Mouse (Mus musculus) bone marrow, adult 2 months (tissue): ENCODE results near the gene Trak1. TPM values are rescaled to one million over a fixed set of nuclear protein-coding genes. Genes with fewer than 3 reads are reported as not detected.

ENCODE experiments used
- H3K27ac ChIP-seq: fragments of 200-500 bp; 2 replicates; pipeline ENCODE4 v1.5.1; 2012; ENCODE audit warnings: low read depth, mild to moderate bottlenecking, control low read depth, inconsistent platforms, low read length; ENCODE audit not compliant: control insufficient read depth, poor library complexity, insufficient read depth
- H3K4me1 ChIP-seq: fragments of 200-500 bp; 2 replicates; pipeline ENCODE4 v1.6.1; 2011; ENCODE audit warnings: low read length; ENCODE audit not compliant: control insufficient read depth, insufficient read depth
- H3K4me3 ChIP-seq: fragments of 200-500 bp; replicated peaks from 2 replicates; pipeline ENCODE3; 2011; ENCODE audit warnings: mild to moderate bottlenecking, low read depth, low read length, control low read depth; ENCODE audit not compliant: control insufficient read depth
- CTCF ChIP-seq: fragments of 200-500 bp; IDR thresholded peaks from 2 replicates; pipeline ENCODE4 v1.5.1; 2011; ENCODE audit warnings: low read length, control low read depth; ENCODE audit not compliant: control insufficient read depth, insufficient read depth
- POLR2A ChIP-seq: fragments of 200-500 bp; IDR thresholded peaks from 2 replicates; pipeline ENCODE4 v1.6.1; 2011; ENCODE audit warnings: low read depth, mild to moderate bottlenecking, control low read depth, low read length, borderline replicate concordance; ENCODE audit not compliant: control insufficient read depth
- WGBS: fragments of 180-500 bp; shearing (Covaris S2); methylation state at CpG from one replicate; pipeline ENCODE4 v1.1.7; 2018; 5-methylcytosine and 5-hydroxymethylcytosine counted together
- polyA plus RNA-seq: library from polyadenylated mRNA; stranded (reverse); fragments of >200 nt; gene quantifications from 2 replicates; pipeline ENCODE4 v1.2.4, GENCODE M21; 2011; ENCODE audit warnings: low replicate concordance; ENCODE audit not compliant: missing spikeins, insufficient read depth, insufficient read length

Trak1 gene
- polyA plus RNA-seq, 1 experiment = 29.4 TPM

DNA sequence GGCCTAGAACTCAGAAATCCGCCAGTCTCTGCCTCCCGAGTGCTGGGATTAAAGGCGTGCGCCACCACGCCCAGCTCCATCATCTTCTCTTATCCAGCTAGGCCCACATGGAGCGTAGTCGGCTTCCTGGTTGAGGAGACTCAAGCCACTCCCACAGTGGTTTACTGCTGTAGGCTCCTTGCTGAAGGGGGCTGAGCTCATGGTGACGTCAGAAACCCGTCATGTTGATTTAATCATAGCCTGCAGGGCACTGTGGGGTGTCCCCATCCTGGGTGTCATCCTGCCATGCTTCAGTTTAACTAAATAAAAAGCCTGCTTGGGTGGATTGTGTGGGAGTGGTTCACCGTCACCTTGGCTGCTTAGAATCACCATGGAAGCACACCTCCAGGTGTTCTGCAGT lies 92.0 kb downstream of the Trak1 start:
- TF ChIP-seq POLR2A = no peak
- TF ChIP-seq CTCF = no peak
- Histone ChIP-seq H3K27ac (no peak overlapping the region), H3K4me3 (no peak overlapping the region), H3K4me1 (no peaks in the 10 kb centered on the region)
- WGBS = 77% methylated on average over 10 of the region's 10 CpGs

- H3K4me3 ChIP-seq = no peak overlapping the region
- H3K27ac ChIP-seq = no peak overlapping the region
- H3K4me1 ChIP-seq = no peaks in the 10 kb centered on the region
- TF ChIP-seq POLR2A = no peak
- TF ChIP-seq CTCF = no peak; the same call in 1 of the 2 replicates
- WGBS = 88% methylated on average over 13 of the region's 13 CpGs
Observed at GRCm38 (mm10) chr9:121391898-121392297, 94.6 kb downstream of the Trak1 start.

- H3K27ac ChIP-seq = no peak overlapping the region
- H3K4me3 ChIP-seq = no peak overlapping the region
- WGBS = 61% methylated on average over 5 of the region's 5 CpGs
- TF ChIP-seq CTCF = peak; percentile 59
- TF ChIP-seq POLR2A = no peak
- H3K4me1 ChIP-seq = no peaks in the 10 kb centered on the region
Observed at GRCm38 (mm10) chr9:121392427-121392826, 95.1 kb downstream of the Trak1 start.

DNA sequence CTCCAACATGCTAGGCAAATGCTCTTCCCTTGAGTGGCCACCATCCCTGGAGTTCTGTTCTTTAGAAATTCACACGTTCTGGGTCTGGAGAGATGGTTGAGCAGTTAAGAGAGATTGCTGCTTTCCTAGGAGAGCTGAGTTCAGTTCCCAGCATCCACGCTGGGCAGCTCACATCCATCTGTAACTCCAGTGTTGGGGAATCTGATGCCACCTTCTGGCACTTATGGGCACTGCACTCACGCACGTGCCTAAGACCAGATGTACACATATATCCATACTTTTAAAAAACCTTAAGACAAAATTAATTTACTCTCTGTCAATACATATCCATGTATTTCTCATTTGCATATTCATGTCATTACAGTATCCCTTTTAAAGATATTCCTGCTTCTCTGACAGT lies 95.8 kb downstream of the Trak1 start:
- H3K4me3 ChIP-seq = no peak overlapping the region
- TF ChIP-seq CTCF (peak; percentile 52; the same call in 1 of the 2 replicates), POLR2A (no peak)
- H3K27ac ChIP-seq = no peak overlapping the region
- no peaks in the 10 kb centered on the region for H3K4me1 ChIP-seq
- WGBS = 86% methylated on average over 4 of the region's 4 CpGs

DNA sequence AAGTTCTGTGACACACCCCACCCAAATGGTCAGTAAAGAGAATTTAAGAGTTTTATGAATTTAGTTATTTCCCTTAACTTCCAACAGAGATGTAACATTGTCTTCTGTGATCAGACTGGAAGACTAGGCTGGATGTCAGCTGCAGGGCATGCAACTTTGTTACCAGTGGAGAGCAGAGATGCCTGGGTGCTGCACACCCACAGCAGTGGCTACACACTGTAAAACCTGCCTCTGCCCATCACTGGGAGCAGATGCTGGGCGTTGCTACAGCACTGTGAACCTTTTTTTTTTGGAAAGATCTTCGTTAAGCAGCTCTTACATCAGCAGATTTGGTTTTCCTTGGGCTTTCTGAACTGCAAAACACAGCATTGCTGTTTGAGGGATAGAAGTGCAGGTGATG lies 97.6 kb downstream of the Trak1 start:
- no peak overlapping the region for H3K4me3 ChIP-seq
- 82% methylated on average over 2 of the region's 2 CpGs for WGBS
- no peaks in the 10 kb centered on the region for H3K4me1 ChIP-seq
- H3K27ac ChIP-seq = no peak overlapping the region
- TF ChIP-seq POLR2A (no peak), CTCF (no peak)

- 83% methylated on average over 5 of the region's 5 CpGs for WGBS
- TF ChIP-seq POLR2A = no peak
- no peak for TF ChIP-seq CTCF
- H3K4me3 ChIP-seq = no peak overlapping the region
- H3K27ac ChIP-seq = no peak overlapping the region
- no peaks in the 10 kb centered on the region for H3K4me1 ChIP-seq
Observed at GRCm38 (mm10) chr9:121395812-121396211, 98.5 kb downstream of the Trak1 start.

DNA sequence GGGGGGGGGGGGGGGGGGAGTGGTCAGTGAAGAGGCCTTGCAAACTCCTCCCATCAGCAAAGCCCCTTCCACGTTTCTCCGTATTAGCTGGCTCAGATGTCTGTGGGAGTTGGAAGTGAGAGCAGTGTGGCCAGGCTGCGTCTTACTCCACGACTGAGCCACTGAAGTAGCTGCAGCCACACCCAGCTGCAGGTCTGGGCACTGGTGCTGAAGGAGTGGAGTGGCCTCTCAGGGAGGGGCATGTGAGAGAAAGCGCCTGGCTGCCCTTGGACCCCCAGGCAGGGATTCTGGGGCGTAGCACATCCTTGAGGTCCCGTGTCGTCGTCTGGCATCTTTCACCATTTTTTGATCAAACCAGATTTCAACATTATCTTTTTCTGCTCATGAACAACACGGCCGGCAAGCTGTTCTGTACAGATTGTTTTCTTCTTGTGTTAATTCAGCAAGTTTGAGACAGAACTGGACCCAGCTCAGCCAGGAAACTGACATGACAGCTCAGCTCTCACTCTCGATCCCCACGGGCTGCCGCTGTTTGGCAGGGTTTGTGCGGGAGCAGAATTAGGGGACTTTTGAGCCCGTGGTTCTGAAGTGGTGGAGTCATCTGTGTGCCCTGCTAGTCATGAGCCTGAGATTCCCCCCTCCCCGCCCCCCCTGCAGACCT lies 100.9 kb downstream of the Trak1 start:
- no peak for TF ChIP-seq CTCF
- no peak for TF ChIP-seq POLR2A
- no peaks in the 10 kb centered on the region for H3K4me1 ChIP-seq
- H3K27ac ChIP-seq = no peak overlapping the region
- no peak overlapping the region for H3K4me3 ChIP-seq
- WGBS = 87% methylated on average over 17 of the region's 17 CpGs

DNA sequence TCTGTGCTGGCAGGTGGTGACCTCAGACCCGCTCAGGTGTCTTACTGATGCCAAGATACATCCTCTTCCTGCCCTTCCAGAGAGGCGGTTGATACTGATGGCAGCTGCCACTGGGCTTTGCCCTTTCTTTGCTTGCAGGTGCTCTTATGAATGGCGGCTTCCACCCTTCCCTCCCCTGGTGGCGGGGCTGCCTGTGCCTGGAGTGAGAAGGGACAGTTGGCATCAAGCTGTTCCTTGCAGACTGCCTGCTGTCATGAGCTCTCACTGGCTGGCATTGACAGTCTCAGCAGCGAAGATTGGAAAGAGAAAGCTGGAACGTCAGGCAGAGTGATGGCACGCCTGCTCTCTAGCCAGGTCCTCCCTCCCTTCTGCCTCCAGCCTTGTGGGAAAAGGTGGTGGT lies 101.5 kb downstream of the Trak1 start:
- TF ChIP-seq POLR2A (no peak), CTCF (no peak)

DNA sequence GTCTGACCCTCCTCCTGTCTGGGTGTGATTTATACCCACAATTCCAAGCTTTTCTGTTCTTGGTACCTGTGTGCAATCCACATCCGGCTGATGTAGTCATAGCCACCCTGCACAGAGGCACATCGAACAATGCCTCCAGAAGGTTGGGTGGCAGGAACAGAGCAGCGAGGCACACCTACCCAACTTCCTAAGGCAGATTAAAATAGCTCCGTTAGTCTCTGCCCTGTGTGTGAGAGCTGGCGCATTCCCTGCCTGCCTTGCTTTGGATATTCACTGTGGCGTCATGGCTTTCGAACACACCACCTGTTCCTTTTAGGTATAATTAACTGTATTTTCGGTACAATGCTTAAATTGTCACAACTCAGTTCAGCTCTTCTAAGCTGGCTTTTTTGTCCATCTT lies 103.3 kb downstream of the Trak1 start:
- TF ChIP-seq CTCF (no peak), POLR2A (no peak)
- Histone ChIP-seq H3K27ac (no peak overlapping the region), H3K4me3 (no peak overlapping the region), H3K4me1 (no peaks in the 10 kb centered on the region)
- WGBS = 86% methylated on average over 8 of the region's 8 CpGs

More for the DNA sequence above, 101.5 kb downstream of the Trak1 start:
- Histone ChIP-seq H3K4me3 (no peak overlapping the region), H3K4me1 (no peaks in the 10 kb centered on the region), H3K27ac (no peak overlapping the region)
- 83% methylated on average over 7 of the region's 7 CpGs for WGBS
